In genomic region chr11:67392369-67392768, GRCm38 (mm10) we compare ENCODE assay signal across 35 mouse cellular contexts.
"Had no signal": no experiment of that assay in that cellular context is flagged by ENCODE, and none has a peak within 500 bp of the region (broad histone marks: within the 10 kb centered on the region; RNA-seq: fewer than 3 reads in every experiment).

No protein-coding gene starts in this region.

- H3K9me3 ChIP-seq: heart, embryonic 15.5 days; hindbrain, embryonic 12.5 days; hindbrain, embryonic 13.5 days; hindbrain, embryonic 15.5 days; intestine, embryonic 15.5 days; kidney, embryonic 15.5 days had no signal

- H3K9ac ChIP-seq: heart, embryonic 12.5 days; heart, embryonic 13.5 days; heart, embryonic 15.5 days; hindbrain, embryonic 12.5 days; hindbrain, embryonic 13.5 days; hindbrain, embryonic 14.5 days; hindbrain, embryonic 15.5 days; intestine, embryonic 15.5 days; kidney, embryonic 15.5 days had no signal

- ATAC-seq: hindbrain, embryonic 16.5 days; hindbrain, postnatal 0 days; inflammation-experienced regulatory T-cells, adult 6 months; intestine, embryonic 15.5 days; intestine, embryonic 16.5 days; intestine, postnatal 0 days had no signal

- DNase-seq: heart, postnatal 10 days; heart, postnatal 14 days; heart, postnatal 36 days; heart, postnatal 4 days; kidney, adult 11 months; kidney, adult 18-20 months; kidney, adult 2 months; kidney, adult 8-10 months; kidney, adult 9 months; kidney, postnatal 10 days; kidney, postnatal 14 days; kidney, postnatal 25 days; kidney, postnatal 36 days; kidney, postnatal 4 days; layer of hippocampus, adult 9-11 months; layer of hippocampus, postnatal 36 days had no signal

- H3K4me1 ChIP-seq: heart, embryonic 12.5 days; heart, embryonic 13.5 days; heart, embryonic 15.5 days; hindbrain, embryonic 10.5 days; hindbrain, embryonic 12.5 days; hindbrain, embryonic 13.5 days; hindbrain, embryonic 15.5 days; intestine, embryonic 15.5 days; kidney, embryonic 15.5 days had no signal

- H3K4me3 ChIP-seq: heart, embryonic 12.5 days; heart, embryonic 13.5 days; heart, embryonic 15.5 days; hindbrain, embryonic 10.5 days; hindbrain, embryonic 12.5 days; hindbrain, embryonic 13.5 days; hindbrain, embryonic 15.5 days; intestine, embryonic 15.5 days; kidney, embryonic 15.5 days; layer of hippocampus, adult 2 months; left cerebral cortex, adult 2 months had no signal

- H3K36me3 ChIP-seq: heart, embryonic 12.5 days; heart, embryonic 13.5 days; heart, embryonic 15.5 days; hindbrain, embryonic 10.5 days; hindbrain, embryonic 12.5 days; hindbrain, embryonic 13.5 days; hindbrain, embryonic 15.5 days; intestine, embryonic 15.5 days; kidney, embryonic 15.5 days had no signal

- H3K27ac ChIP-seq: heart, embryonic 13.5 days; heart, embryonic 15.5 days; hindbrain, embryonic 10.5 days; hindbrain, embryonic 12.5 days; hindbrain, embryonic 13.5 days; hindbrain, embryonic 14.5 days; hindbrain, embryonic 15.5 days; hindbrain, postnatal 0 days; intestine, embryonic 15.5 days; kidney, embryonic 15.5 days; kidney, postnatal 0 days; layer of hippocampus, adult 2 months; left cerebral cortex, adult 2 months had no signal

- H3K27me3 ChIP-seq: heart, embryonic 12.5 days; heart, embryonic 13.5 days; heart, embryonic 15.5 days; hindbrain, embryonic 13.5 days; hindbrain, embryonic 15.5 days; intestine, embryonic 15.5 days; kidney, embryonic 15.5 days had no signal

- H3K4me2 ChIP-seq: heart, embryonic 11.5 days; heart, embryonic 12.5 days; heart, embryonic 13.5 days; heart, embryonic 15.5 days; hindbrain, embryonic 12.5 days; hindbrain, embryonic 13.5 days; hindbrain, embryonic 14.5 days; hindbrain, embryonic 15.5 days; intestine, embryonic 15.5 days; kidney, embryonic 15.5 days had no signal
